Mouse (Mus musculus) kidney, embryonic 16.5 days (tissue): ENCODE measurements around the gene Slc35e4. TPM values are rescaled to one million over a fixed set of nuclear protein-coding genes. Genes with fewer than 3 reads are reported as not detected.
"Not testable (repeated sequence)": the region's sequence is repeated elsewhere in the genome, so short reads cannot be mapped to it uniquely, and the experiment has no call there.

Experiments
- ATAC-seq: fragments of 200-750 bp; cut with Nextera tagmentation; 2 replicates; pipeline ENCODE4 v1.8.0; 2017; ENCODE audit warnings: moderate TSS enrichment; ENCODE audit not compliant: low FRiP score, low TSS enrichment
- H3K27ac ChIP-seq: fragments of 300-500 bp; sonication (generic); 2 replicates; pipeline ENCODE4 v1.5.1; 2014; ENCODE audit warnings: low read length
- H3K27me3 ChIP-seq: fragments of 300-500 bp; sonication (generic); 2 replicates; pipeline ENCODE4 v1.6.1; 2014; ENCODE audit warnings: low read length, control low read depth, mixed read lengths; ENCODE audit not compliant: insufficient read depth
- H3K36me3 ChIP-seq: fragments of 300-500 bp; sonication (generic); 2 replicates; pipeline ENCODE4 v1.6.1; 2014; ENCODE audit warnings: low read length, control low read depth, mixed read lengths; ENCODE audit not compliant: insufficient read depth
- H3K4me1 ChIP-seq: fragments of 300-500 bp; sonication (generic); 2 replicates; pipeline ENCODE4 v1.6.1; 2014; ENCODE audit warnings: low read length, control low read depth, mixed read lengths; ENCODE audit not compliant: insufficient read depth
- H3K4me2 ChIP-seq: fragments of 300-500 bp; sonication (generic); replicated peaks from 2 replicates; pipeline ENCODE4 v1.6.1; 2014; ENCODE audit warnings: low read depth, low read length
- H3K4me3 ChIP-seq: fragments of 300-500 bp; sonication (generic); 2 replicates; pipeline ENCODE4 v1.5.1; 2014; ENCODE audit warnings: mild to moderate bottlenecking, low read length
- H3K9ac ChIP-seq: fragments of 300-500 bp; sonication (generic); replicated peaks from 2 replicates; pipeline ENCODE4 v1.6.1; 2014; ENCODE audit warnings: low read length
- H3K9me3 ChIP-seq: fragments of 300-500 bp; sonication (generic); 2 replicates; pipeline ENCODE4 v1.6.1; 2016; ENCODE audit warnings: low read length, control low read depth
- WGBS: fragments of 180-500 bp; shearing (Covaris S2); extraction: QIAGEN DNeasy Blood & Tissue Kit; methylation state at CpG from one replicate; pipeline ENCODE4 v1.1.7; 2014; 5-methylcytosine and 5-hydroxymethylcytosine counted together
- polyA plus RNA-seq: library from polyadenylated mRNA; unstranded; fragments of >200 nt; fragmentation: Nextera tagmentation; extraction: Ambion mirVana; gene quantifications from 2 replicates; pipeline ENCODE4 v1.2.1, GENCODE M21; 2015

Gene Slc35e4
- polyA plus RNA-seq, 1 experiment from 2014 or later = 6.1 TPM

DNA sequence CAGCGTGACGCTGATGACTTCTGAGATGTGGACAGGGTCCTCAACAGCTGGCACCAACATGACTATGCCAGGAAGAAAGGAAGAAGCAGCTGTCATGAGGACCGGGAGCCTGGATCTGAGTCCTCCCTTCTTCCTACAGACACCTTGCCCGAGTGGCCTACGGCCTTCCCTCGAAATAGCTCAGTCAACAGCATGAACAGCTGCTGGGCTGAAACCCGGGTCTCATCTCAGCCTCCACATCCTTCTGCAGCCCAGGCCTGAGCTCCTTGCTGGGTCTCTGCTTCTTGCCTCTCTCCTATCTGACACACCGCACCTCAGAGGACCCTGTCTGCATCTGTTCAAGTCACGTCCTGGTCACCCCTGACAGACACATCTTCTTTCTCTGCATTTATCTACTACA, 7.7 kb upstream of the Slc35e4 start:
- ATAC-seq = no peak
- Histone ChIP-seq H3K27me3 (no peaks in the 10 kb centered on the region), H3K4me3 (no peak overlapping the region), H3K9ac (no peak overlapping the region), H3K36me3 (peaks cover 30% of the 10 kb centered on the region), H3K9me3 (no peaks in the 10 kb centered on the region), H3K4me2 (no peak overlapping the region), H3K4me1 (no peaks in the 10 kb centered on the region; the same call in 1 of the 2 replicates), H3K27ac (no peak overlapping the region)
- 95% methylated on average over 9 of the region's 9 CpGs for WGBS

DNA sequence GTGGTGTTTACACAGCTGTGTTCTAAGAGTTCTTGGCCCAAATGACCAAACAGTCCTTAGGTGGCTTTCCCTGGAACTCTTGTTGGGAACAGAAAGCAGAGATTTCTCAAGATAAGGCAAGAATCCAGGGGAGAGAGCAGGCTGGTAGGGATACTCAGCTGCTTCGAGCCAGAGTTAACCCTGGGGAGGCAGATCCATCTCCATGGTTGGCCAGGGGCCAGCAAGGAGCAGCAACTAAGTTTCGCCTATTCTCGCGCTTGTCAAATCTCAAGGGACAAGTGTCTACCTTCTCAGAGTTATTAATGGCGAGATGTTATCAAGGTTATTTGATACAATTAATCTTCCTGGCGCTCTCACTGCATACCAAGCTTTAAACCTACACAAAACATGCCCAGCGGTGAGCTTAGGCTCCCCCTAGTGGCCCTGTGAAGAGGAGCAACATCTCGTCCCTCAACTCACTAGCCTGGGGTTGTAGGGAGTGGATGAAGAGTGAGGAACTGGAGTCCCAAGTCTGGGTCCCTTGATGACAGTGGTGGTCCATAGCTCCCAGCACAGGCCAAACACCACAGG, 6.9 kb upstream of the Slc35e4 start:
- no peak overlapping the region for H3K4me3 ChIP-seq
- no peak overlapping the region for H3K9ac ChIP-seq
- WGBS = 31% methylated on average over 8 of the region's 8 CpGs
- no peak overlapping the region for H3K27ac ChIP-seq
- no peak for ATAC-seq
- no peaks in the 10 kb centered on the region for H3K9me3 ChIP-seq
- peaks cover 30% of the 10 kb centered on the region for H3K36me3 ChIP-seq
- no peak overlapping the region for H3K4me2 ChIP-seq
- H3K4me1 ChIP-seq = no peaks in the 10 kb centered on the region; the same call in 1 of the 2 replicates
- H3K27me3 ChIP-seq = no peaks in the 10 kb centered on the region

DNA sequence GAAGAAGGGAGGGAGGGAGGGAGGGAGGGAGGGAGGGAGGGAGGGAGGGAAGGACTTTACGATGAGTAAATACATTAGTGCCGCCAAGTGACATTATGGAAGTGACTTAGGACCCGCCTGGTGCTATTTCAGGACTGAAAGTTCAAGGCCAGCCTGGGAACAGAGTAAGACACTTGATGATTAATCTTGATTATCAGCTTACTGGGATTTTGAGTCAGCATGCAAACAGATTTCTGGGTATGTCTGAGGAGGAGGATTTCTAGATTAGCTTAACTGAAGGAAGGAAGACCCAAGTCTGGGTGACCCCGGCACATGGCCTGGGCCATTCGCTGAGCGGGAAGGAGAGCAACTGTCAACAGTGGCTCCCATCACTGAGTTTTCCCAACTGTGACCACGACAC, 6.0 kb upstream of the Slc35e4 start:
- no peak for ATAC-seq
- no peaks in the 10 kb centered on the region; the same call in 1 of the 2 replicates for H3K4me1 ChIP-seq
- no peaks in the 10 kb centered on the region for H3K9me3 ChIP-seq
- no peak overlapping the region for H3K4me2 ChIP-seq
- H3K9ac ChIP-seq = no peak overlapping the region
- H3K27ac ChIP-seq = no peak overlapping the region
- 74% methylated on average over 7 of the region's 7 CpGs for WGBS
- no peak overlapping the region for H3K4me3 ChIP-seq
- peaks cover 23% of the 10 kb centered on the region for H3K36me3 ChIP-seq
- no peaks in the 10 kb centered on the region; the same call in 1 of the 2 replicates for H3K27me3 ChIP-seq

DNA sequence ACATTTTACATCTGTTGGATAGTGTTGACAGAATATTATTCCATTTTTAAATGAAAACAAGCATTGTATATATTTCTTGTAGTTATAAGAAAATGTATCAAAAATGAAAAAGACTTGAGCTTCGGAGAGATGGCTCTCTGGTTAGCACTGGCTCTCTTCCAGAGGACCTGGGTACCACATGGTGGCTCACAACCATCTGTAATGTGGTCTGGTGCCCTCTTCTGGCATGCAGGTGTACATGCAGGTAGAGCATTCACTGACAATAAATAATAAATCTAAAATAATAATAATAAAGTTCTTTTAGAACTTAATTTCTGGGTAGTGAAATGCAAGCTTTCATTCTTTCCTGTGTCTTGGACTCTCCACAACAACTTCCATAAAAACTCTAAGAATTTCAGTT, 4.3 kb upstream of the Slc35e4 start:
- no peak overlapping the region for H3K4me2 ChIP-seq
- ATAC-seq = no peak
- WGBS = 75% methylated on average over 1 of the region's 1 CpGs
- no peak overlapping the region for H3K4me3 ChIP-seq
- no peak overlapping the region for H3K27ac ChIP-seq
- H3K27me3 ChIP-seq = no peaks in the 10 kb centered on the region; the same call in 1 of the 2 replicates
- H3K9ac ChIP-seq = no peak overlapping the region
- no peaks in the 10 kb centered on the region for H3K9me3 ChIP-seq
- peaks cover 12% of the 10 kb centered on the region for H3K36me3 ChIP-seq
- H3K4me1 ChIP-seq = peaks cover 6% of the 10 kb centered on the region

DNA sequence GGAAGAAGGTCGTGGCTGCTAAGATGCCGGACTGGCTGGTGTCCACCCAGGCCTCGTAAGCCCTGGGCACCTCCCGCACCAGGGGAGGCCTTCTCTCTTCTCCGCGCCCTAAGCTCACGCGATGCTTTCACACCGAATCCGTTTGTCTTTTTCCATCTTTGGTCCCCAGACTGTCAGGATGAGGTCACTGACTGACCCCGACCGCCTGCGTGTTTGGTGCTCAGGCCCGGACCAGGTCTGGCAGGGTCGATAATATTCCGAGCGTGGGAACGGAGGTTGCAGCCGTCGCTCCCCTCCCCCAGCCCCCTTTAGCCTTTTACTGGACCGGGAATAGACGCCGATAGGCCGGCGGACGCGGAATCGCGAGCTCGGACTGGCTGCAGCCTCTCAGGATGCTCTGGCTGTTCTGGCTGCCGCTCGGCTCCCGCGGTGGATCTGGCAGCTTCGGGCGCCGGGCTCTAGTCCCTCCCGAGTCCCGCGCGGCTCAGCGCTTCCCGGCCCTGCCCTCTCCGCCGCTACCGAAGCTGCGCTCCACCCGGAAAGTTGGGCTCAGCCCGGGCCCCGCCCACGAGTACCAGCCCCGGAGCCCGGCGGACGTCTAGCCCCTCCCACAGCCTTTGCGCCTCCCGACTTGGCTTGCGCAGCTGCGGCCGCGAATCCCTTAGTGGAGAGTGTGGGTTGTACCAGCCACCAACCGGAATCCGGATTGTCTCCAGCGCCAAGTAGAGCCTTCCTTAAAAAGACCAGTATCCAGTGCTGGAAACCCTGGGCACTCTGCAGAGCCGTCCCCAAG, 952 bp downstream of the Slc35e4 start:
- Histone ChIP-seq H3K36me3 (no peaks in the 10 kb centered on the region), H3K27me3 (no peaks in the 10 kb centered on the region; the same call in 1 of the 2 replicates), H3K4me2 (peak overlapping the region; percentile 95), H3K9me3 (no peaks in the 10 kb centered on the region), H3K4me1 (peaks cover 29% of the 10 kb centered on the region), H3K4me3 (peak overlapping the region; percentile 60), H3K9ac (peak overlapping the region; percentile 71), H3K27ac (peak overlapping the region; percentile 47)
- ATAC-seq = peak; percentile 84
- 0% methylated on average over 65 of the region's 65 CpGs for WGBS

DNA sequence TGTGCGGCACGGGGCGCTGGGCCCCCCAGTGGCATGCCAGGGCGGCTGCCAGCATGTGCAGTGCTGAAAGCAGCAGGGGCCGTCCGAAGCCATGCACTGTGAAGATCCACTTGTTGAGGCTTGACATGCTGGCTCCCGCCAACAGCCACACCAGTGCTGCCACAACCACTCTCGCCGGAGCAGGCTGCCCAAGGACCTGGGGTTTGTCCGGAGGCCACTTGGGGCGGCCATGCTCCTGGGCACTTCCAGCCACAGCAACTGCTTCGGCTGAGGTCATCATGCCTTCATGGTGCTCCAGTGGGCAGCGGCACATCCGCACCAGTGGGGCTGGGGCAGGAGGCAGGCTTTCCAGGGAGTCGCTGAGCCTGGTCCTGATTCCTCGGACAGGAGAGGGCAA, 1.6 kb downstream of the Slc35e4 start:
- H3K9me3 ChIP-seq = no peaks in the 10 kb centered on the region
- no peaks in the 10 kb centered on the region; the same call in 1 of the 2 replicates for H3K27me3 ChIP-seq
- peak overlapping the region; percentile 60 for H3K4me3 ChIP-seq
- peak; percentile 28 for ATAC-seq
- peak overlapping the region; percentile 71 for H3K9ac ChIP-seq
- 1% methylated on average over 16 of the region's 16 CpGs for WGBS
- peak overlapping the region; percentile 95 for H3K4me2 ChIP-seq
- no peak overlapping the region for H3K27ac ChIP-seq
- no peaks in the 10 kb centered on the region for H3K36me3 ChIP-seq
- peaks cover 29% of the 10 kb centered on the region for H3K4me1 ChIP-seq

DNA sequence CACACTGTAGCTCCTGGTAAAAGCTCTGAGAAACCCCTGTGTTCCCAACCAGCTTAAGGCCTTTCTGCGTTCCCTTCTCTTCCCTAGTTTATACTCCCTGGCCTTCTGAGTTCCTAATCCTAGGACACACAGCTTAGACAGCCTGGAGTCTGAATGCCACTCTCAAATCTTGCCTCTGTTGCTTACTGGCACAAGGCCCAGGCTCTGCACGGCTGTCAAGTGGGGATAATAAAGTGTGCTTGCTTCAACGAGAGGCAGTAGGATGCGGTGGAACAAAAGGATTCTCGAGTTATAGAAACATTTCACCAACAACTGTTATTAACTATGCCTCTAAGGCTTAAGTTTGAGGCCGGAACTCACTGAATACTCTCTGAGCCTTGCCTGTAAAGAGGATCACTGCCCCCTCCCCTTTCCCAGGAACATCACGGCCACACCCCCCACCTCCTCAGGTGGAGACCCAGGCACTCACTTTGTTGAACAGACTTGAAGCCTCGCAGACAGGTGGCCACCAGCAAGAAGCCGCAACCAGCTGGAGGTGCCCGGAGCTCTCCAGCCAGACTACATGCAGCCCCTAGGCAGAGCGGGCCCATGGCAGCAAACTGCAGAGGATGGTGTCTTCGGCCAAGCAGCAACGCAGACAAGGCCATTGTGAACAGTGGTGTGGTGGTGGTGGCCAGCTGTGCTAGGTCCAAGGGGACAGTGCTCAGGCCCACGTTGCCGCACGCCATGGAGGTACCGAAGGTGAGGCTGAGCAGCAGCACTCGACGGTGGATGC, 2.2 kb downstream of the Slc35e4 start:
- no peak for ATAC-seq

DNA sequence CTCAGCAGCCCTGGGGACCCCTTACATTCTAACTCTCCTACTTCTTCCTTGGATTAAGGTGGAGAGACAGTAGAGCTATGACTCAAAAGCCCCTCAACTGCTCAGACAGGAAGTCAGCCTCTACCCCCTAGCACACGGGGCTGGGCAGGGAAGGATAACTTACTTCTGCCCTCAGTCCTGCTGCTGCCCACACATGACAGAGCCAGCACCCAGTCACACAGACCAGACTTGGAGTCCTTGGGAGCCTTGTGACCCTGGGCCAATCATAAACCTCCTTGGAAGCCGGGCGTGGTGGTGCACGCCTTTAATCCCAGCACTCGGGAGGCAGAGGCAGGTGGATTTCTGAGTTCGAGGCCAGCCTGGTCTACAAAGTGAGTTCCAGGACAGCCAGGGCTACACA, 3.0 kb downstream of the Slc35e4 start:
- not testable (repeated sequence) for H3K4me3 ChIP-seq, H3K9me3 ChIP-seq, H3K36me3 ChIP-seq, H3K4me2 ChIP-seq, ATAC-seq, H3K27me3 ChIP-seq, H3K9ac ChIP-seq, H3K27ac ChIP-seq
- 88% methylated on average over 5 of the region's 6 CpGs for WGBS
- peaks cover 29% of the 10 kb centered on the region for H3K4me1 ChIP-seq

More for the DNA sequence above, 2.2 kb downstream of the Slc35e4 start:
- H3K9ac ChIP-seq = peak overlapping the region; percentile 71
- 27% methylated on average over 19 of the region's 19 CpGs for whole genome bisulfite sequencing
- H3K4me1 ChIP-seq = peaks cover 29% of the 10 kb centered on the region
- peak overlapping the region; percentile 95 for H3K4me2 ChIP-seq
- H3K36me3 ChIP-seq = no peaks in the 10 kb centered on the region
- H3K27me3 ChIP-seq = no peaks in the 10 kb centered on the region; the same call in 1 of the 2 replicates
- H3K27ac ChIP-seq = no peak overlapping the region
- no peaks in the 10 kb centered on the region for H3K9me3 ChIP-seq
- peak overlapping the region; percentile 60 for H3K4me3 ChIP-seq

DNA sequence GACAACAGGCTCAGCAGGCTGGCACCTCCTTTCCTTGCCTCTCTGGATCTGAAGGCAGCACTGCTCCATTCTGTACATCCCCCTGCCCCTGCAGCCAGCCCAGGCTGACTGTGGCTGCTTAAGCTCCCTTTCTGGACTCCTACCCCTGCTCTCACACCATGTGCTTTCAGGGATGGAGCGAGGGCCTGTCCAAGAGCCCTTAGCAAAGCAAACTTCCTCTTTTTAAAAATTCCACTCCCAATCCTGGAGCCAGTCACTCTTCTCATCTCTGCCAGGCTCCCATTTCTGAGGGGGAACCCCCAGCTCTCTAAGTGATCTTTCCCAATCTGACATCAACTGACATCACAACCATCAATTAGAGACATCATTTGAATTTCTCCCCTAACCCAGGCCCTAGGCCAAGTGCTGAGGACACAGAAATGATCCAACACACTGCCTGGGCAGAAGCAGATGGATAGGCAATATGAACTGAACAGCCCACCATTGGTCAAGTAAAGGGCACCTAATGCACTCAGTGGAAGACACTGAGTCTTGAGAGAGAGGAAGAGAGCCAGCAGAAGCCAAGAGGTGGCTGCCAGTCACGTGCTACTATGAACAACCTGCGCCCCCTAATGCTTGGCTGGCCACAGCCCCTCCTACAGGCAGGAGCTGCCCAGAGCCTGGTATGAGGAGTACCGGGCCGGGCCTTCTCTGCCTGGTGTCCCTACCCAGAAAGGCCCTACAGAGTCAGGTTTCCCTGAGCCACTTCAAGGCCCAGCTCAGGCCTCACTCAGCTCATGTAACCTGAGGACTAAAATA, 3.8 kb downstream of the Slc35e4 start:
- Histone ChIP-seq H3K4me1 (peaks cover 29% of the 10 kb centered on the region), H3K4me3 (no peak overlapping the region), H3K9ac (no peak overlapping the region), H3K9me3 (no peaks in the 10 kb centered on the region), H3K4me2 (no peak overlapping the region), H3K27ac (no peak overlapping the region), H3K27me3 (no peaks in the 10 kb centered on the region; the same call in 1 of the 2 replicates), H3K36me3 (no peaks in the 10 kb centered on the region)
- ATAC-seq = no peak
- 47% methylated on average over 5 of the region's 5 CpGs for WGBS
